Mouse (Mus musculus): ENCODE data around the gene Upk1a. TPM values are rescaled to one million over a fixed set of nuclear protein-coding genes. Genes with fewer than 3 reads are reported as not detected.

The Upk1a gene
- polyA plus RNA-seq, 2 experiments from 2014 or later: 0.38 to 0.60 TPM

- ATAC-seq: no peak
Observed at GRCm38 (mm10) chr7:30602583-30602982, 10.1 kb downstream of the Upk1a start.

GRCm38 (mm10) chr7:30600651-30601050 lies 12.0 kb downstream of the Upk1a start:
- ATAC-seq: no peak

GRCm38 (mm10) chr7:30599933-30600353 lies 12.7 kb downstream of the Upk1a start:
- ATAC-seq: peak; percentile 97

- ATAC-seq: no peak
Observed at GRCm38 (mm10) chr7:30598786-30599185, 13.9 kb downstream of the Upk1a start, which contains the start of gene Zbtb32. Gene Zbtb32 (minus strand): TSS chr7:30598909.

- no peak for ATAC-seq
Observed at GRCm38 (mm10) chr7:30596811-30597210, 15.8 kb downstream of the Upk1a start.

GRCm38 (mm10) chr7:30596093-30596492 lies 16.6 kb downstream of the Upk1a start:
- ATAC-seq: no peak

GRCm38 (mm10) chr7:30594510-30595024 lies 18.1 kb downstream of the Upk1a start:
- ATAC-seq: peak; percentile 37

GRCm38 (mm10) chr7:30593579-30594509 lies 18.8 kb downstream of the Upk1a start:
- ATAC-seq: peak; percentile 48

GRCm38 (mm10) chr7:30592772-30593423 lies 19.7 kb downstream of the Upk1a start:
- ATAC-seq: no peak

- ATAC-seq: no peak
Observed at GRCm38 (mm10) chr7:30591605-30591951, 21.1 kb downstream of the Upk1a start.

- no peak for ATAC-seq
Observed at GRCm38 (mm10) chr7:30590927-30591604, 21.6 kb downstream of the Upk1a start.

- ATAC-seq: peak; percentile 21
Observed at GRCm38 (mm10) chr7:30589435-30590301, 23.0 kb downstream of the Upk1a start.

GRCm38 (mm10) chr7:30588676-30589434 lies 23.8 kb downstream of the Upk1a start, which contains the start of gene Kmt2b:
Gene Kmt2b (minus strand): TSS chr7:30588726.
- peak; percentile 79 for ATAC-seq

- peak; percentile 30 for ATAC-seq
Observed at GRCm38 (mm10) chr7:30587842-30588667, 24.6 kb downstream of the Upk1a start.

GRCm38 (mm10) chr7:30586455-30587020 lies 26.1 kb downstream of the Upk1a start:
- ATAC-seq: no peak

- ATAC-seq: no peak
Observed at GRCm38 (mm10) chr7:30585170-30585569, 27.5 kb downstream of the Upk1a start.

GRCm38 (mm10) chr7:30584339-30584738 lies 28.3 kb downstream of the Upk1a start:
- no peak for ATAC-seq

- ATAC-seq: no peak
Observed at GRCm38 (mm10) chr7:30581547-30581946, 31.1 kb downstream of the Upk1a start.

- ATAC-seq: no peak
Observed at GRCm38 (mm10) chr7:30579950-30580349, 32.7 kb downstream of the Upk1a start.

GRCm38 (mm10) chr7:30572969-30573368 lies 39.7 kb downstream of the Upk1a start:
- no peak for ATAC-seq
